8 mouse cellular contexts compared by ENCODE assay signal in genomic region chr11:86969041-86969821, GRCm38 (mm10). TPM values are rescaled to one million over a fixed set of nuclear protein-coding genes. Genes with fewer than 3 reads are reported as not detected.
DNase-seq lines count a peak whose midpoint lies in the region; ATAC-seq and TF ChIP-seq lines count a peak whose summit lies in the region.
"Had no signal": no experiment of that assay in that cellular context is flagged by ENCODE, and none has a peak within 500 bp of the region (broad histone marks: within the 10 kb centered on the region; RNA-seq: fewer than 3 reads in every experiment).

No protein-coding gene starts in this region.

- no peaks in the 10 kb centered on the region for H3K27me3 ChIP-seq in intestine, embryonic 14.5 days (replicated peaks; ENCODE audit: control insufficient read depth, insufficient read depth, low read length)
- no peaks in the 10 kb centered on the region for H3K27me3 ChIP-seq in intestine, postnatal 0 days (replicated peaks; ENCODE audit: control insufficient read depth, insufficient read depth, low read length)
- no peaks in the 10 kb centered on the region for H3K27me3 ChIP-seq in embryonic facial prominence, embryonic 15.5 days

- peaks cover 12% of the 10 kb centered on the region; the same call in 1 of the 2 replicates for H3K36me3 ChIP-seq in intestine, embryonic 14.5 days (ENCODE audit: control insufficient read depth, insufficient read depth, low read length)
- peaks cover 23% of the 10 kb centered on the region for H3K36me3 ChIP-seq in intestine, postnatal 0 days (ENCODE audit: control insufficient read depth, insufficient read depth)
- no peaks in the 10 kb centered on the region for H3K36me3 ChIP-seq in embryonic facial prominence, embryonic 15.5 days

- no peaks in the 10 kb centered on the region for H3K9me3 ChIP-seq in intestine, embryonic 14.5 days (ENCODE audit: control insufficient read depth, low read length)
- no peaks in the 10 kb centered on the region for H3K9me3 ChIP-seq in intestine, postnatal 0 days (ENCODE audit: control insufficient read depth)
- no peaks in the 10 kb centered on the region for H3K9me3 ChIP-seq in embryonic facial prominence, embryonic 15.5 days (replicated peaks)

- H3K9ac ChIP-seq in intestine, embryonic 14.5 days (ENCODE audit: low read length) = no peak overlapping the region
- no peak overlapping the region for H3K9ac ChIP-seq in intestine, postnatal 0 days (ENCODE audit: low read depth, low read length)
- no peak overlapping the region for H3K9ac ChIP-seq in embryonic facial prominence, embryonic 15.5 days

- TF ChIP-seq CTCF in intestine, postnatal 0 days (IDR thresholded peaks at IDR 0.05; ENCODE audit: low read depth) = no peak

- 0 out of 2 replicates have a peak, but pooled peaks have one; percentile 36 for ATAC-seq in intestine, embryonic 14.5 days (replicated peaks; ENCODE audit: low FRiP score, low TSS enrichment, low read depth)
- no peak for ATAC-seq in intestine, postnatal 0 days
- ATAC-seq in embryonic facial prominence, embryonic 15.5 days (ENCODE audit: insufficient number of reproducible peaks, low FRiP score, low TSS enrichment, low read depth) = peak; percentile 71
- ATAC-seq in monocyte, adult 5-6 weeks (replicated peaks; ENCODE audit: insufficient number of reproducible peaks, low FRiP score, low TSS enrichment, poor library complexity, severe bottlenecking) = no peak

- WGBS in intestine, embryonic 14.5 days = 73% methylated on average over 13 of the region's 13 CpGs
- 81% methylated on average over 13 of the region's 13 CpGs for WGBS in intestine, postnatal 0 days
- WGBS in embryonic facial prominence, embryonic 15.5 days = 34% methylated on average over 13 of the region's 13 CpGs

- H3K4me3 ChIP-seq in intestine, embryonic 14.5 days (ENCODE audit: low read depth, low read length) = no peak overlapping the region
- no peak overlapping the region for H3K4me3 ChIP-seq in intestine, postnatal 0 days (ENCODE audit: low read depth, low read length)
- H3K4me3 ChIP-seq in embryonic facial prominence, embryonic 15.5 days (replicated peaks) = no peak overlapping the region

- H3K4me1 ChIP-seq in intestine, embryonic 14.5 days (replicated peaks; ENCODE audit: control insufficient read depth, insufficient read depth, low read length) = peaks cover 7% of the 10 kb centered on the region; the same call in 1 of the 2 replicates
- H3K4me1 ChIP-seq in intestine, postnatal 0 days (replicated peaks; ENCODE audit: control insufficient read depth, insufficient read depth, low read length) = peaks cover 17% of the 10 kb centered on the region
- H3K4me1 ChIP-seq in embryonic facial prominence, embryonic 15.5 days = peaks cover 53% of the 10 kb centered on the region

- no peak overlapping the region for H3K4me2 ChIP-seq in intestine, embryonic 14.5 days (ENCODE audit: low read length)
- H3K4me2 ChIP-seq in intestine, postnatal 0 days (replicated peaks; ENCODE audit: low read depth) = no peak overlapping the region
- H3K4me2 ChIP-seq in embryonic facial prominence, embryonic 15.5 days (replicated peaks) = no peak overlapping the region

- H3K27ac ChIP-seq in intestine, embryonic 14.5 days (ENCODE audit: low read depth) = no peak overlapping the region; the same call in 1 of the 2 replicates
- H3K27ac ChIP-seq in intestine, postnatal 0 days (ENCODE audit: low read depth, low read length) = no peak overlapping the region
- H3K27ac ChIP-seq in embryonic facial prominence, embryonic 15.5 days (replicated peaks) = peak overlapping the region; percentile 88

- DNase-seq in intestine, embryonic 14.5 days (ENCODE audit: low spot score) = no peak
- DNase-seq in R1 (ENCODE audit: low read depth, low spot score) = peak; percentile 53
- DNase-seq in mesoderm, embryonic 11.5 days (ENCODE audit: low read depth, low spot score) = peak; percentile 75
- no peak for DNase-seq in frontal cortex, postnatal 36 days (ENCODE audit: low spot score in 2 of 2)
- DNase-seq: kidney, adult 8-10 months had no signal

RNA-seq across cellular contexts. Expression of gene Ypel2, which starts 24.3 kb away (rescaled TPM):
- polyA plus RNA-seq in intestine, embryonic 14.5 days (2014; fragmentation: Nextera tagmentation; extraction: Ambion mirVana) = 5.3 and 5.9 TPM in 2 replicates
- polyA plus RNA-seq in intestine, postnatal 0 days (2015; fragmentation: Nextera tagmentation; extraction: Ambion mirVana) = 4.6 and 5.9 TPM in 2 replicates
- polyA plus RNA-seq in embryonic facial prominence, embryonic 15.5 days (2015; fragmentation: Nextera tagmentation; extraction: Ambion mirVana) = 8.0 and 8.8 TPM in 2 replicates
- 4.2 to 10.7 TPM (median 6.5 TPM) in 3 replicates for total RNA-seq in monocyte, adult 5-6 weeks (2017)

Comparison
In these comparisons a context has a peak if more than half of its experiments do, and no peak if none do; other contexts are left out.
1. ATAC-seq: peak in intestine, embryonic 14.5 days (single experiment) and embryonic facial prominence, embryonic 15.5 days (single experiment); none in intestine, postnatal 0 days (single experiment) and monocyte, adult 5-6 weeks (single experiment).
2. DNase-seq: peak in R1 (single experiment) and mesoderm, embryonic 11.5 days (single experiment); none in intestine, embryonic 14.5 days (single experiment) and frontal cortex, postnatal 36 days (0 of 2).